Mouse (Mus musculus) frontal cortex, adult 2 months (tissue): ENCODE results near the gene Rab43. TPM values are rescaled to one million over a fixed set of nuclear protein-coding genes. Genes with fewer than 3 reads are reported as not detected.

Source experiments
- DNase-seq, 2 experiments: peaks; one replicate each; pipeline ENCODE4 v3.0.0; 2022; ENCODE audit warnings: low spot score in 1 of 2; ENCODE audit errors: extremely low spot score in 1 of 2
- polyA plus RNA-seq: library from polyadenylated mRNA; depleted of rRNA; stranded (reverse); fragments of >200 nt; gene quantifications from 2 replicates; pipeline ENCODE4 v1.2.3, GENCODE M21; 2012; rRNA removed

The Rab43 gene
- polyA plus RNA-seq, 1 experiment = 15.3 TPM

GRCm38 (mm10) chr6:87756896-87757295 is 55.1 kb downstream of the Rab43 start:
- no peak for DNase-seq

GRCm38 (mm10) chr6:87755196-87755595 is 56.8 kb downstream of the Rab43 start:
- no peak for DNase-seq

GRCm38 (mm10) chr6:87751574-87751973 is 60.4 kb downstream of the Rab43 start:
- no peak for DNase-seq

GRCm38 (mm10) chr6:87750184-87750910 is 61.6 kb downstream of the Rab43 start:
- DNase-seq = no peak

GRCm38 (mm10) chr6:87748531-87748930 is 63.4 kb downstream of the Rab43 start:
- no peak for DNase-seq

GRCm38 (mm10) chr6:87748078-87748477 is 63.9 kb downstream of the Rab43 start:
- no peak for DNase-seq

GRCm38 (mm10) chr6:87746849-87747248 is 65.1 kb downstream of the Rab43 start:
- DNase-seq = no peak

GRCm38 (mm10) chr6:87746059-87746458 is 65.9 kb downstream of the Rab43 start:
- no peak for DNase-seq

GRCm38 (mm10) chr6:87745301-87745700 is 66.7 kb downstream of the Rab43 start:
- DNase-seq = no peak

- DNase-seq = no peak
These were observed 67.3 kb downstream of the Rab43 start for GRCm38 (mm10) chr6:87744632-87745031.

GRCm38 (mm10) chr6:87743281-87743680 is 68.7 kb downstream of the Rab43 start:
- DNase-seq = no peak

- DNase-seq = no peak
These were observed 69.2 kb downstream of the Rab43 start for GRCm38 (mm10) chr6:87742804-87743203.

- no peak for DNase-seq
These were observed 70.0 kb downstream of the Rab43 start for GRCm38 (mm10) chr6:87741978-87742377.

GRCm38 (mm10) chr6:87740496-87740895 is 71.5 kb downstream of the Rab43 start:
- no peak for DNase-seq

- DNase-seq = no peak
These were observed 72.1 kb downstream of the Rab43 start for GRCm38 (mm10) chr6:87739898-87740297.

Other genes starting within 250 kb of the Rab43 start
- 0.06 and 0.10 TPM in 2 replicates for gene Prokr1, start 221.4 kb downstream of the Rab43 start, polyA plus RNA-seq
- 4.2 and 4.6 TPM in 2 replicates for gene Aplf, start 140.0 kb downstream of the Rab43 start, polyA plus RNA-seq
- 4.3 and 4.5 TPM in 2 replicates for gene Efcc1, start 81.3 kb downstream of the Rab43 start, polyA plus RNA-seq
- 0.99 and 1.9 TPM in 2 replicates for gene Gp9, start 34.1 kb downstream of the Rab43 start, polyA plus RNA-seq
- 3.8 and 5.9 TPM in 2 replicates for gene Gm45140, start 23.6 kb upstream of the Rab43 start, polyA plus RNA-seq
- 26.7 and 26.9 TPM in 2 replicates for gene Isy1, start 26.6 kb upstream of the Rab43 start, polyA plus RNA-seq
- 326 and 335 TPM in 2 replicates for gene Cnbp, start 38.9 kb upstream of the Rab43 start, polyA plus RNA-seq
- 170 TPM in 2 replicates for gene Copg1, start 75.7 kb upstream of the Rab43 start, polyA plus RNA-seq
- 42.2 and 43.0 TPM in 2 replicates for gene Hmces, start 101.8 kb upstream of the Rab43 start, polyA plus RNA-seq
- gene H1fx, start 169.5 kb upstream of the Rab43 start, polyA plus RNA-seq = 56.0 and 56.4 TPM in 2 replicates
- gene Rab7, start 233.1 kb upstream of the Rab43 start, polyA plus RNA-seq = 388 and 392 TPM in 2 replicates